Comparison of ENCODE assay signal across 9 mouse cellular contexts in genomic region chr14:121423341-121423751, GRCm38 (mm10). TPM values are rescaled to one million over a fixed set of nuclear protein-coding genes. Genes with fewer than 3 reads are reported as not detected.
DNase-seq lines count a peak whose midpoint lies in the region; ATAC-seq and TF ChIP-seq lines count a peak whose summit lies in the region.
"Had no signal": no experiment of that assay in that cellular context is flagged by ENCODE, and none has a peak within 500 bp of the region (broad histone marks: within the 10 kb centered on the region; RNA-seq: fewer than 3 reads in every experiment).

No protein-coding gene starts in this region.

- no peak overlapping the region for H3K4me3 ChIP-seq in liver, adult 2 months (ENCODE audit: insufficient read depth, low read depth, low read length)
- H3K4me3 ChIP-seq in heart, embryonic 12.5 days = no peak overlapping the region
- no peak overlapping the region for H3K4me3 ChIP-seq in liver, postnatal 0 days (ENCODE audit: low read depth, low read length)
- no peak overlapping the region for H3K4me3 ChIP-seq in stomach, postnatal 0 days (ENCODE audit: low read depth, low read length)

- WGBS in liver, adult 2 months = under 1% methylated on average over 7 of the region's 7 CpGs
- WGBS in heart, embryonic 12.5 days = 13% methylated on average over 7 of the region's 7 CpGs
- 9% methylated on average over 7 of the region's 7 CpGs for WGBS in liver, postnatal 0 days (ENCODE audit: insufficient replicate concordance)
- WGBS in stomach, postnatal 0 days = 28% methylated on average over 7 of the region's 7 CpGs

- peaks cover 19% of the 10 kb centered on the region for H3K4me1 ChIP-seq in liver, adult 2 months (ENCODE audit: control insufficient read depth, insufficient read depth, low read length)
- peaks cover 21% of the 10 kb centered on the region for H3K4me1 ChIP-seq in heart, embryonic 12.5 days (replicated peaks)
- H3K4me1 ChIP-seq in liver, postnatal 0 days (ENCODE audit: insufficient read depth) = peaks cover 24% of the 10 kb centered on the region
- 0 out of 2 replicates have a peak, but pooled peaks cover 2% of the 10 kb centered on the region for H3K4me1 ChIP-seq in stomach, postnatal 0 days (replicated peaks; ENCODE audit: control insufficient read depth, insufficient read depth)

- H3K27me3 ChIP-seq in liver, adult 2 months (ENCODE audit: control insufficient read depth, insufficient read depth, low read length) = no peaks in the 10 kb centered on the region
- H3K27me3 ChIP-seq in heart, embryonic 12.5 days (replicated peaks) = no peaks in the 10 kb centered on the region
- H3K27me3 ChIP-seq in liver, postnatal 0 days (ENCODE audit: insufficient read depth, low read length) = no peaks in the 10 kb centered on the region
- H3K27me3 ChIP-seq in stomach, postnatal 0 days (ENCODE audit: control insufficient read depth, insufficient read depth, low read length) = no peaks in the 10 kb centered on the region

- no peak overlapping the region for H3K9ac ChIP-seq in liver, adult 2 months (ENCODE audit: low read depth, low read length)
- no peak overlapping the region for H3K9ac ChIP-seq in heart, embryonic 12.5 days
- H3K9ac ChIP-seq in liver, postnatal 0 days (replicated peaks) = peak overlapping the region; percentile 55; the same call in 1 of the 2 replicates
- no peak overlapping the region for H3K9ac ChIP-seq in stomach, postnatal 0 days (ENCODE audit: low read length)

- H3K4me2 ChIP-seq in heart, embryonic 12.5 days = peak overlapping the region; percentile 38
- H3K4me2 ChIP-seq in liver, postnatal 0 days (ENCODE audit: low read depth, low read length) = peak overlapping the region; percentile 66
- H3K4me2 ChIP-seq in stomach, postnatal 0 days (replicated peaks; ENCODE audit: low read depth) = no peak overlapping the region

- TF ChIP-seq EP300 in liver, postnatal 0 days (IDR thresholded peaks at IDR 0.05; ENCODE audit: low read depth) = no peak
- TF ChIP-seq EP300 in stomach, postnatal 0 days (optimal IDR thresholded peaks at IDR 0.05) = no peak

- peaks cover 15% of the 10 kb centered on the region for H3K9me3 ChIP-seq in heart, embryonic 12.5 days (replicated peaks)
- H3K9me3 ChIP-seq in liver, postnatal 0 days (ENCODE audit: low read length) = no peaks in the 10 kb centered on the region
- H3K9me3 ChIP-seq in stomach, postnatal 0 days (ENCODE audit: control insufficient read depth, low read length) = no peaks in the 10 kb centered on the region

- peak; percentile 58 for DNase-seq in liver, adult 2 months (ENCODE audit: extremely low read depth, low read depth, low spot score)
- no peak for DNase-seq in liver
- no peak for DNase-seq in liver, postnatal 0 days
- DNase-seq in stomach, postnatal 0 days (ENCODE audit: low spot score) = no peak
- no peak for DNase-seq in adrenal gland, adult 8-10 months
- no peak for DNase-seq in left cerebral cortex, adult 8-10 months (ENCODE audit: low spot score in 2 of 2)
- no peak for DNase-seq in right cerebral cortex, postnatal 25 days
- DNase-seq: cerebellum, postnatal 14 days had no signal

- ATAC-seq in heart, embryonic 12.5 days (ENCODE audit: insufficient number of reproducible peaks, low FRiP score) = no peak
- ATAC-seq in liver, postnatal 0 days = peak; percentile 4; the same call in 1 of the 2 replicates
- ATAC-seq in stomach, postnatal 0 days (ENCODE audit: low FRiP score, low TSS enrichment) = peak; percentile 61

- TF ChIP-seq CTCF in liver, adult 2 months (IDR thresholded peaks at IDR 0.05; ENCODE audit: low read depth, low read length) = no peak
- no peak for TF ChIP-seq CTCF in liver, postnatal 0 days (IDR thresholded peaks at IDR 0.05; ENCODE audit: low read depth)
- TF ChIP-seq CTCF in stomach, postnatal 0 days (IDR thresholded peaks at IDR 0.05; ENCODE audit: low read depth) = no peak

- no peak for TF ChIP-seq POLR2A in liver, adult 2 months (IDR thresholded peaks at IDR 0.05; ENCODE audit: extremely low read depth, insufficient read depth, low read length)

- no peaks in the 10 kb centered on the region for H3K79me2 ChIP-seq in liver, adult 2 months (ENCODE audit: control insufficient read depth, insufficient read depth, low read length)

- peak overlapping the region; percentile 70 for H3K27ac ChIP-seq in liver, adult 2 months (replicated peaks; ENCODE audit: insufficient read depth, low read depth, low read length)
- H3K27ac ChIP-seq in heart, embryonic 12.5 days (ENCODE audit: poor library complexity, severe bottlenecking) = peak overlapping the region; percentile 94
- peak overlapping the region; percentile 94 for H3K27ac ChIP-seq in liver, postnatal 0 days (ENCODE audit: low read depth)
- H3K27ac ChIP-seq in stomach, postnatal 0 days (replicated peaks) = peak overlapping the region; percentile 69

- H3K36me3 ChIP-seq in liver, adult 2 months (ENCODE audit: control insufficient read depth, insufficient read depth, low read length) = no peaks in the 10 kb centered on the region
- no peaks in the 10 kb centered on the region for H3K36me3 ChIP-seq in heart, embryonic 12.5 days
- H3K36me3 ChIP-seq in liver, postnatal 0 days (replicated peaks; ENCODE audit: insufficient read depth, low read length) = no peaks in the 10 kb centered on the region
- H3K36me3 ChIP-seq in stomach, postnatal 0 days (ENCODE audit: control insufficient read depth, insufficient read depth, low read length) = no peaks in the 10 kb centered on the region

RNA-seq across cellular contexts. Expression of gene Stk24, which starts 43.5 kb away (rescaled TPM):
- total RNA-seq in liver, adult 2 months (2014; rRNA removed) = 10.1 and 12.6 TPM in 2 replicates
- polyA plus RNA-seq in liver, adult 2 months (2012; rRNA removed) = 8.6 and 9.3 TPM in 2 replicates
- 52.9 and 55.6 TPM in 2 replicates for polyA plus RNA-seq in heart, embryonic 12.5 days (2016; fragmentation: Nextera tagmentation; extraction: Ambion mirVana)
- polyA plus RNA-seq in liver, postnatal 0 days (2015; fragmentation: Nextera tagmentation; extraction: Ambion mirVana) = 19.3 and 20.4 TPM in 2 replicates
- polyA plus RNA-seq in stomach, postnatal 0 days (2015; fragmentation: Nextera tagmentation; extraction: Ambion mirVana) = 34.0 and 35.9 TPM in 2 replicates
- total RNA-seq in adrenal gland, adult 8-10 months (2022) = 100 to 1,000 TPM; 100 to 130 (median 118) TPM
- total RNA-seq in left cerebral cortex, adult 8-10 months (2022) = 10 to 100 TPM; 62.3 to 71.6 (median 64.9) TPM
